Mouse (Mus musculus): ENCODE results near the gene Stk38. TPM values are rescaled to one million over a fixed set of nuclear protein-coding genes. Genes with fewer than 3 reads are reported as not detected.

Gene Stk38
- total RNA-seq, 2 experiments from 2014 or later: 23.0 to 26.1 TPM

- intact Hi-C loops (cut with DNase I): no loop called here
- no peak for DNase-seq
These were observed 26.7 kb downstream of the Stk38 start for GRCm38 (mm10) chr17:28981081-28981480.

- intact Hi-C loops (cut with DNase I): no loop called here
- no peak for DNase-seq
These were observed 28.7 kb downstream of the Stk38 start for GRCm38 (mm10) chr17:28979091-28979490.

GRCm38 (mm10) chr17:28970122-28970521 is 37.7 kb downstream of the Stk38 start:
- intact Hi-C loops (cut with DNase I): no loop called here
- DNase-seq: no peak

GRCm38 (mm10) chr17:28967021-28967610 is 40.7 kb downstream of the Stk38 start:
- no peak for DNase-seq
- intact Hi-C loops (cut with DNase I): no loop called here

GRCm38 (mm10) chr17:28961596-28961995 is 46.2 kb downstream of the Stk38 start:
- DNase-seq: no peak
- intact Hi-C loops (cut with DNase I): no loop called here

GRCm38 (mm10) chr17:28960597-28960996 is 47.2 kb downstream of the Stk38 start:
- intact Hi-C loops (cut with DNase I): no loop called here
- no peak for DNase-seq

GRCm38 (mm10) chr17:28954416-28954815 is 53.4 kb downstream of the Stk38 start:
- intact Hi-C loops (cut with DNase I): no loop called here
- DNase-seq: no peak

GRCm38 (mm10) chr17:28953251-28953650 is 54.5 kb downstream of the Stk38 start:
- intact Hi-C loops (cut with DNase I): no loop called here
- no peak for DNase-seq

- intact Hi-C loops (cut with DNase I): no loop called here
- peak; percentile 90 to 95 for DNase-seq
These were observed 55.7 kb downstream of the Stk38 start, which contains the start of gene Kctd20 for GRCm38 (mm10) chr17:28951831-28952799. Gene Kctd20 (plus strand): TSS chr17:28951950.

GRCm38 (mm10) chr17:28950751-28951150 is 57.0 kb downstream of the Stk38 start:
- DNase-seq: no peak
- intact Hi-C loops (cut with DNase I): no loop called here

- no peak for DNase-seq
- intact Hi-C loops (cut with DNase I): no loop called here
These were observed 59.1 kb downstream of the Stk38 start for GRCm38 (mm10) chr17:28948661-28949060.

- intact Hi-C loops (cut with DNase I): no loop called here
- no peak for DNase-seq
These were observed 60.5 kb downstream of the Stk38 start for GRCm38 (mm10) chr17:28947011-28947939.

GRCm38 (mm10) chr17:28944481-28944880 is 63.3 kb downstream of the Stk38 start:
- DNase-seq: no peak
- intact Hi-C loops (cut with DNase I): no loop called here

- no peak for DNase-seq
- intact Hi-C loops (cut with DNase I): no loop called here
These were observed 64.1 kb downstream of the Stk38 start, which contains the start of gene Pxt1 for GRCm38 (mm10) chr17:28943740-28944139. Gene Pxt1 (minus strand): TSS chr17:28943840.

GRCm38 (mm10) chr17:28942101-28942500 is 65.7 kb downstream of the Stk38 start:
- no peak for DNase-seq
- intact Hi-C loops (cut with DNase I): no loop called here

GRCm38 (mm10) chr17:28940776-28941555 is 66.8 kb downstream of the Stk38 start:
- DNase-seq: no peak
- intact Hi-C loops (cut with DNase I): no loop called here

GRCm38 (mm10) chr17:28936622-28937345 is 71.0 kb downstream of the Stk38 start:
- intact Hi-C loops (cut with DNase I): no loop called here
- peak in 1 of 2 experiments; percentile 27 for DNase-seq

GRCm38 (mm10) chr17:28936133-28936532 is 71.7 kb downstream of the Stk38 start:
- no peak for DNase-seq
- intact Hi-C loops (cut with DNase I): no loop called here

All from gastrocnemius, postnatal 36 days (tissue).